Mouse (Mus musculus): ENCODE measurements at regions not wholly inside any gene's neighbourhood (a gene's known extent, or its start where the extent isn't known, plus 50 kb on each side); places are given as distances from the start of the nearest gene placed in this dataset.
"Not testable (repeated sequence)": the region's sequence is repeated elsewhere in the genome, so short reads cannot be mapped to it uniquely, and the experiment has no call there.

- H3K4me2 ChIP-seq; H3K27ac ChIP-seq (replicated peaks); ATAC-seq (ENCODE audit: extremely low read depth, insufficient number of reproducible peaks, low FRiP score, low TSS enrichment); H3K9ac ChIP-seq; H3K36me3 ChIP-seq; H3K9me3 ChIP-seq; H3K27me3 ChIP-seq (replicated peaks); H3K4me3 ChIP-seq: not testable (repeated sequence)
- WGBS, result 68% methylated on average over 3 of the region's 3 CpGs
- peaks cover 12% of the 10 kb centered on the region for H3K4me1 ChIP-seq
Observed at GRCm38 (mm10) chr7:63994769-63995168, 56.1 kb upstream of the Klf13 start.

DNA sequence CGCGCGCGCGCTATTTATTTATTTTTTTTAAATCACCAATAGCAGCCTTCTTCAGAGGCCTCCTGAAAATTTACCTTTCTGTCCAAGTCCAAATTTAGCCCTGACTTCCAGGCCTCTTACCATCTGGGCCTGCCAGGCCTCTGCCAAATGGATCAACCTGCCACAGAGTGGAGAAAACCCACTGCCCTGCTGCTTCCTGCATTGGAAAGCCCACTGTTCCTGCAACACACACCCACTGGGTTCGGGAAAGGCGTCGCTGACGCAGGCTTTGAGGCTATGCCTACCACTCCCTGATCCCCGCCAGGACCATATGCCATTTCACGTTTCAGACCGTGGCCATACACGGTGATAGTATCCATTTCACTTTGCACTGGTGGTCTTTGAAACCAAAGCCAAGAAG, 53.4 kb upstream of the Klf13 start:
- no peak overlapping the region for H3K4me3 ChIP-seq
- no peak for ATAC-seq (ENCODE audit: extremely low read depth, insufficient number of reproducible peaks, low FRiP score, low TSS enrichment)
- H3K36me3 ChIP-seq, result no peaks in the 10 kb centered on the region
- 93% methylated on average over 13 of the region's 13 CpGs for WGBS
- no peak overlapping the region for H3K4me2 ChIP-seq
- no peak overlapping the region for H3K9ac ChIP-seq
- 0 out of 2 replicates have a peak, but pooled peaks cover 3% of the 10 kb centered on the region for H3K27me3 ChIP-seq (replicated peaks)
- peaks cover 13% of the 10 kb centered on the region for H3K4me1 ChIP-seq
- H3K27ac ChIP-seq (replicated peaks), result no peak overlapping the region
- no peaks in the 10 kb centered on the region for H3K9me3 ChIP-seq

GRCm38 (mm10) chr7:63991085-63992010, 52.6 kb upstream of the Klf13 start:
- WGBS, result 73% methylated on average over 12 of the region's 12 CpGs

DNA sequence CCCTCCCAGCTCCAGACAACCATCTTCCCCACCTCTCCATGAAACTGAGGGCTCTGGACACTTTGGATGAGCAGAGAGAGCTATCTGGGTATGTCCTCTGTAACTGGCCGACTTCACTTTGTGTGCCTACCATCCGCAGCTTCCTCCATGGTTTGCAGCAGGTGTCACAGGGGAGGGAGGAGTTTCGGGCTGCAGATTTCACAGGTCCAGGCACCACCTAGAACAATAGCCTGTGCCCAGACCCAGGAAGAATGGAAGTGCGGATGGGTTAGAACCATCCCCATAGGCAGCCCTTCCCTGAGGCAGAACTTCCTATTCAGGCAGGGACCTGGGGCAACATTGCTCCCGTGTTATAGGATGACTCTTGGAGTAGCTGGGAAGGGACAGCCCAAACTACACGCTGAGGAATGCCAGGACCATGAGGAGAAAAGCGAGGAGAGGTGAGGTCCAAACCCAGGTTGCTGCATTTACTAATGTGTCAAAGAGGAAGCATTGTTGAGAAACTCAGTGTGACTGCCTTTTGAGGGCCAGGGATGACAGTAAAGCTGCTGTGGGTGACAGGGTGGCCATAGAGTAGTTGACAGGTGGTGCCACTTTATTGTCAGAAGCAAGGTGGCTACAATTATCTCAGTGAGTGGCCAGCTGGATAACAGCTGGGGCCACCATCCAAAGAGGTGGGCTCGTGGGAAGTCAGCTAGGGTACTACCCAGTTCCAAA, 51.8 kb upstream of the Klf13 start:
- Histone ChIP-seq H3K4me3 (no peak overlapping the region), H3K27me3 (replicated peaks) (peaks cover 3% of the 10 kb centered on the region; the same call in 1 of the 2 replicates), H3K4me2 (no peak overlapping the region), H3K9ac (no peak overlapping the region), H3K9me3 (no peaks in the 10 kb centered on the region), H3K36me3 (no peaks in the 10 kb centered on the region), H3K27ac (replicated peaks) (no peak overlapping the region), H3K4me1 (peaks cover 14% of the 10 kb centered on the region)
- ATAC-seq (ENCODE audit: extremely low read depth, insufficient number of reproducible peaks, low FRiP score, low TSS enrichment), result no peak
- 71% methylated on average over 8 of the region's 8 CpGs for WGBS

More at GRCm38 (mm10) chr7:63991085-63992010, 52.6 kb upstream of the Klf13 start:
- H3K4me1 ChIP-seq, result peaks cover 14% of the 10 kb centered on the region
- H3K27me3 ChIP-seq (replicated peaks), result 0 out of 2 replicates have a peak, but pooled peaks cover 3% of the 10 kb centered on the region
- H3K4me3 ChIP-seq, result no peak overlapping the region
- no peak overlapping the region for H3K27ac ChIP-seq (replicated peaks)
- no peak for ATAC-seq (ENCODE audit: extremely low read depth, insufficient number of reproducible peaks, low FRiP score, low TSS enrichment)
- H3K9me3 ChIP-seq, result no peaks in the 10 kb centered on the region
- no peak overlapping the region for H3K9ac ChIP-seq
- no peaks in the 10 kb centered on the region for H3K36me3 ChIP-seq
- H3K4me2 ChIP-seq, result no peak overlapping the region

- H3K27me3 ChIP-seq (replicated peaks), result peaks cover 3% of the 10 kb centered on the region; the same call in 1 of the 2 replicates
- H3K4me1 ChIP-seq, result peaks cover 14% of the 10 kb centered on the region
- H3K27ac ChIP-seq (replicated peaks), result no peak overlapping the region
- no peak overlapping the region for H3K4me3 ChIP-seq
- H3K36me3 ChIP-seq, result no peaks in the 10 kb centered on the region
- H3K9ac ChIP-seq, result no peak overlapping the region
- no peak for ATAC-seq (ENCODE audit: extremely low read depth, insufficient number of reproducible peaks, low FRiP score, low TSS enrichment)
- no peaks in the 10 kb centered on the region for H3K9me3 ChIP-seq
- H3K4me2 ChIP-seq, result no peak overlapping the region
Observed at GRCm38 (mm10) chr7:63989736-63990135, 51.0 kb upstream of the Klf13 start.

Data from heart, embryonic 13.5 days (tissue).